Mouse (Mus musculus): ENCODE measurements around the gene Bclaf1.

DNA sequence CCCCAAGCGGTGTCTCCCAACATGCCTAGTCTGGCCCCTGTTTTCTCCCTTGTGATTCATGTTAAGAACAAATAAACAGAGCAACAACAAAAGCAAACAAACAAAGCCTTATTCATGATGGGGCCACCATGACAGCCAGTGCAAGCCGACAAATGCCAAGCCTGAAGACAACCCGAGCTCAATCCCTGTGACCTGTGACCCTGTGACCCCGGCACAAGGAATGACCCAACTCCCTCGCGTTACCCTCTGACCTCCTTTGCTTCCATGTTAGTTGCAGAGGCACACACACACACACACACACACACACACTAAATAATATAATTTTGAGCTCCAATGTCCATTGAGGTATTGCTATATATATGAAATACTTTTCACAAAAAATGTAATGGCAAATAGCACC lies 24.9 kb upstream of the Bclaf1 start:
- TF ChIP-seq CTCF (IDR thresholded peaks at IDR 0.05; ENCODE audit: extremely low read depth, insufficient read depth, low read length) (no peak), POLR2A (IDR thresholded peaks at IDR 0.05; ENCODE audit: extremely low read depth, insufficient read depth, low read length) (no peak)
